ENCODE assay signal across 28 mouse cellular contexts in genomic region chr7:126545631-126546030, GRCm38 (mm10). TPM values are rescaled to one million over a fixed set of nuclear protein-coding genes. Genes with fewer than 3 reads are reported as not detected.
DNase-seq lines count a peak whose midpoint lies in the region; ATAC-seq and TF ChIP-seq lines count a peak whose summit lies in the region.
"Had no signal": no experiment of that assay in that cellular context is flagged by ENCODE, and none has a peak within 500 bp of the region (broad histone marks: within the 10 kb centered on the region; RNA-seq: fewer than 3 reads in every experiment).

No protein-coding gene starts in this region.

- no peak overlapping the region for H3K4me3 ChIP-seq in MEL (ENCODE audit: control insufficient read depth in 1 of 2, insufficient read depth in 1 of 2, low read depth in 2 of 2, low read length in 2 of 2)
- H3K4me3 ChIP-seq in stomach, postnatal 0 days (ENCODE audit: low read depth, low read length), result no peak overlapping the region
- H3K4me3 ChIP-seq: embryonic facial prominence, embryonic 13.5 days; embryonic facial prominence, embryonic 15.5 days; erythroblast, embryonic 14.5 days; forebrain, embryonic 10.5 days; forebrain, embryonic 12.5 days had no signal

- DNase-seq in 416B (ENCODE audit: low read depth), result peak; percentile 55
- DNase-seq in MEL (ENCODE audit: low read depth, low spot score), result peak; percentile 58
- DNase-seq in stomach, postnatal 0 days (ENCODE audit: low spot score), result no peak
- DNase-seq in kidney, postnatal 36 days, result no peak
- DNase-seq in adrenal gland, postnatal 14 days, result no peak
- DNase-seq: adrenal gland, adult 2 months; adrenal gland, postnatal 10 days; adrenal gland, postnatal 36 days; B cell, adult 2 months; cerebellum, adult 11 months; cerebellum, adult 18-20 months; cerebellum, adult 8-10 months; cerebellum, adult 9-11 months; cerebellum, postnatal 14 days; cerebellum, postnatal 36 days; embryo, embryonic 11 days had no signal

- no peak for TF ChIP-seq EP300 in MEL (IDR thresholded peaks at IDR 0.05; ENCODE audit: low read depth in 1 of 2, low read length in 2 of 2)
- TF ChIP-seq EP300 in stomach, postnatal 0 days (optimal IDR thresholded peaks at IDR 0.05), result no peak

- ATAC-seq in stomach, postnatal 0 days (ENCODE audit: low FRiP score, low TSS enrichment), result peak; percentile 43; the same call in 1 of the 2 replicates
- ATAC-seq: CD4-positive, CD25-positive, alpha-beta regulatory T cell, adult 4 months; forebrain, embryonic 14.5 days; forebrain, embryonic 16.5 days had no signal

- H3K4me1 ChIP-seq in MEL (ENCODE audit: control insufficient read depth in 1 of 2, insufficient read depth in 2 of 2, low read length in 2 of 2), result no peaks in the 10 kb centered on the region
- H3K4me1 ChIP-seq in stomach, postnatal 0 days (replicated peaks; ENCODE audit: control insufficient read depth, insufficient read depth), result no peaks in the 10 kb centered on the region
- H3K4me1 ChIP-seq: embryonic facial prominence, embryonic 13.5 days; embryonic facial prominence, embryonic 15.5 days; forebrain, embryonic 10.5 days; forebrain, embryonic 12.5 days had no signal

- no peak overlapping the region for H3K27ac ChIP-seq in MEL (ENCODE audit: control insufficient read depth, low read depth, low read length)
- no peak overlapping the region for H3K27ac ChIP-seq in stomach, postnatal 0 days (replicated peaks)
- H3K27ac ChIP-seq: embryonic facial prominence, embryonic 15.5 days; forebrain, embryonic 10.5 days; forebrain, embryonic 12.5 days had no signal

- 75% methylated on average over 2 of the region's 2 CpGs for WGBS in stomach, postnatal 0 days

- H3K4me2 ChIP-seq in stomach, postnatal 0 days (replicated peaks; ENCODE audit: low read depth), result no peak overlapping the region
- H3K4me2 ChIP-seq: embryonic facial prominence, embryonic 13.5 days; embryonic facial prominence, embryonic 15.5 days; forebrain, embryonic 12.5 days had no signal

- H3K79me2 ChIP-seq in MEL (ENCODE audit: control insufficient read depth, insufficient read depth, low read length, poor library complexity), result no peaks in the 10 kb centered on the region; the same call in 1 of the 2 replicates

- H3K9ac ChIP-seq in MEL (ENCODE audit: control insufficient read depth, low read depth, low read length, poor library complexity, severe bottlenecking), result no peak overlapping the region
- no peak overlapping the region for H3K9ac ChIP-seq in stomach, postnatal 0 days (ENCODE audit: low read length)
- H3K9ac ChIP-seq: embryonic facial prominence, embryonic 13.5 days; embryonic facial prominence, embryonic 15.5 days; forebrain, embryonic 12.5 days had no signal

- H3K36me3 ChIP-seq in MEL (ENCODE audit: control insufficient read depth in 1 of 2, insufficient read depth in 2 of 2, low read length in 2 of 2), result peaks cover 0 to 21% of the 10 kb centered on the region in 2 experiments
- peaks cover 22% of the 10 kb centered on the region for H3K36me3 ChIP-seq in stomach, postnatal 0 days (ENCODE audit: control insufficient read depth, insufficient read depth, low read length)

- TF ChIP-seq POLR2A in MEL (IDR thresholded peaks at IDR 0.05; ENCODE audit: control insufficient read depth in 1 of 2, insufficient read depth in 1 of 2, low read depth in 1 of 2, low read length in 2 of 2, poor library complexity in 1 of 2), result peak in 1 of 2 experiments; percentile 37; a peak in 2 of 4 replicates

- H3K9me3 ChIP-seq in MEL (replicated peaks; ENCODE audit: insufficient read depth, low read length), result no peaks in the 10 kb centered on the region
- no peaks in the 10 kb centered on the region for H3K9me3 ChIP-seq in stomach, postnatal 0 days (ENCODE audit: control insufficient read depth, low read length)
- H3K9me3 ChIP-seq: embryonic facial prominence, embryonic 13.5 days; embryonic facial prominence, embryonic 15.5 days; forebrain, embryonic 10.5 days; forebrain, embryonic 12.5 days; G1E had no signal

- no peak for TF ChIP-seq RAD21 in MEL (IDR thresholded peaks at IDR 0.05; ENCODE audit: low read depth, low read length)

- H3K27me3 ChIP-seq in MEL (ENCODE audit: control insufficient read depth in 1 of 2, insufficient read depth in 2 of 2, low read length in 2 of 2), result no peaks in the 10 kb centered on the region
- no peaks in the 10 kb centered on the region for H3K27me3 ChIP-seq in stomach, postnatal 0 days (ENCODE audit: control insufficient read depth, insufficient read depth, low read length)
- H3K27me3 ChIP-seq: CH12.LX; embryonic facial prominence, embryonic 13.5 days; embryonic facial prominence, embryonic 15.5 days; forebrain, embryonic 12.5 days had no signal

- TF ChIP-seq CTCF in MEL (IDR thresholded peaks at IDR 0.05 in 2 of 3, conservative IDR thresholded peaks at IDR 0.05 in 1 of 3; ENCODE audit: control insufficient read depth in 1 of 3, insufficient read depth in 1 of 3, low read depth in 2 of 3, low read length in 3 of 3, poor library complexity in 1 of 3, severe bottlenecking in 1 of 3), result no peak
- no peak for TF ChIP-seq CTCF in stomach, postnatal 0 days (IDR thresholded peaks at IDR 0.05; ENCODE audit: low read depth)

TF ChIP-seq in MEL, 35 proteins besides CTCF, POLR2A, EP300 and RAD21:
- no peak for TF ChIP-seq UBTF (IDR thresholded peaks at IDR 0.05; ENCODE audit: borderline replicate concordance, insufficient read depth, low read depth, low read length)
- TF ChIP-seq NELFE (IDR thresholded peaks at IDR 0.05; ENCODE audit: low read depth, low read length), result no peak
- no peak for TF ChIP-seq SMC3 (IDR thresholded peaks at IDR 0.05; ENCODE audit: low read depth, low read length)
- TF ChIP-seq GATA1 (IDR thresholded peaks at IDR 0.05; ENCODE audit: low read depth, low read length), result no peak
- TF ChIP-seq ELF1 (IDR thresholded peaks at IDR 0.05; ENCODE audit: low read depth, low read length), result no peak
- peak; percentile 72; the same call in 1 of the 2 replicates for TF ChIP-seq POLR2AphosphoS2 (IDR thresholded peaks at IDR 0.05; ENCODE audit: low read length)

RNA-seq across cellular contexts. Expression of gene Eif3c, which starts 20.6 kb away (rescaled TPM):
- total RNA-seq in MEL (2012; rRNA removed), result 233 and 270 TPM in 2 replicates
- polyA plus RNA-seq in MEL (2012; ENCODE audit: insufficient read depth in 1 of 2, insufficient read length in 2 of 2, low read depth in 1 of 2, low replicate concordance in 2 of 2, missing spikeins in 1 of 2), result 100 to 1,000 TPM; 404 to 819 TPM
- polyA plus RNA-seq in stomach, postnatal 0 days (2015; fragmentation: Nextera tagmentation; extraction: Ambion mirVana), result 150 and 163 TPM in 2 replicates
- 241 and 262 TPM in 2 replicates for total RNA-seq in adrenal gland, postnatal 14 days (2021)

RNA-seq across cellular contexts. Expression of gene Apobr, which starts 39.1 kb away (rescaled TPM):
- 0.23 and 0.56 TPM in 2 replicates for total RNA-seq in MEL (2012; rRNA removed)
- 1 to 10 TPM in 1 of 2 experiments, not detected in 1; 5.4 TPM for polyA plus RNA-seq in MEL (2012; ENCODE audit: insufficient read depth in 1 of 2, insufficient read length in 2 of 2, low read depth in 1 of 2, low replicate concordance in 2 of 2, missing spikeins in 1 of 2)
- polyA plus RNA-seq in stomach, postnatal 0 days (2015; fragmentation: Nextera tagmentation; extraction: Ambion mirVana), result 0.46 and 0.56 TPM in 2 replicates
- total RNA-seq in adrenal gland, postnatal 14 days (2021), result 2.9 and 3.5 TPM in 2 replicates

RNA-seq across cellular contexts. Expression of gene Cln3, which starts 40.0 kb away (rescaled TPM):
- total RNA-seq in MEL (2012; rRNA removed), result 16.2 and 20.5 TPM in 2 replicates
- 10 to 100 TPM in 1 of 2 experiments, not detected in 1; 61.9 TPM for polyA plus RNA-seq in MEL (2012; ENCODE audit: insufficient read depth in 1 of 2, insufficient read length in 2 of 2, low read depth in 1 of 2, low replicate concordance in 2 of 2, missing spikeins in 1 of 2)
- 17.2 and 17.7 TPM in 2 replicates for polyA plus RNA-seq in stomach, postnatal 0 days (2015; fragmentation: Nextera tagmentation; extraction: Ambion mirVana)
- 25.3 and 31.1 TPM in 2 replicates for total RNA-seq in adrenal gland, postnatal 14 days (2021)

RNA-seq across cellular contexts. Expression of gene Atxn2l, which starts 42.4 kb away (rescaled TPM):
- total RNA-seq in MEL (2012; rRNA removed), result 40.8 and 52.1 TPM in 2 replicates
- polyA plus RNA-seq in MEL (2012; ENCODE audit: insufficient read depth in 1 of 2, insufficient read length in 2 of 2, low read depth in 1 of 2, low replicate concordance in 2 of 2, missing spikeins in 1 of 2), result 100 to 1,000 TPM; 218 to 821 TPM
- 16.9 and 19.6 TPM in 2 replicates for polyA plus RNA-seq in stomach, postnatal 0 days (2015; fragmentation: Nextera tagmentation; extraction: Ambion mirVana)
- total RNA-seq in adrenal gland, postnatal 14 days (2021), result 90.3 and 96.7 TPM in 2 replicates

RNA-seq across cellular contexts. Expression of gene Il27, which starts 49.1 kb away (rescaled TPM):
- not detected in 2 replicates for total RNA-seq in MEL (2012; rRNA removed)
- polyA plus RNA-seq in MEL (2012; ENCODE audit: insufficient read depth in 1 of 2, insufficient read length in 2 of 2, low read depth in 1 of 2, low replicate concordance in 2 of 2, missing spikeins in 1 of 2), result under 1 TPM in 1 of 2 experiments, not detected in 1; 0.07 TPM
- polyA plus RNA-seq in stomach, postnatal 0 days (2015; fragmentation: Nextera tagmentation; extraction: Ambion mirVana), result 0.10 and 0.13 TPM in 2 replicates
- total RNA-seq in adrenal gland, postnatal 14 days (2021), result not detected in 2 replicates
- total RNA-seq: adrenal gland, adult 2 months; adrenal gland, postnatal 10 days; adrenal gland, postnatal 36 days; CH12.LX; G1E had no signal
- polyA plus RNA-seq: CD4-positive, CD25-positive, alpha-beta regulatory T cell, adult 4 months; embryonic facial prominence, embryonic 11.5 days; embryonic facial prominence, embryonic 13.5 days; embryonic facial prominence, embryonic 15.5 days; erythroblast, embryonic 14.5 days; forebrain, embryonic 10.5 days; forebrain, embryonic 12.5 days; forebrain, embryonic 14.5 days; forebrain, embryonic 16.5 days; frontal cortex, adult 2 months; G1E had no signal

Comparison
In these comparisons a context has a peak if more than half of its experiments do, and no peak if none do; other contexts are left out.
1. DNase-seq: peak in 416B (single experiment) and MEL (single experiment); none in stomach, postnatal 0 days (single experiment), kidney, postnatal 36 days (0 of 2) and adrenal gland, postnatal 14 days (single experiment).